Mouse (Mus musculus) intestine, embryonic 16.5 days (tissue): ENCODE measurements at regions not wholly inside any gene's neighbourhood (a gene's known extent, or its start where the extent isn't known, plus 50 kb on each side); places are given as distances from the start of the nearest gene placed in this dataset.

ENCODE experiments used
- ATAC-seq: fragments of 200-750 bp; cut with Nextera tagmentation; 2 replicates; pipeline ENCODE4 v1.8.0; 2017; ENCODE audit warnings: moderate TSS enrichment, moderate library complexity
- H3K27ac ChIP-seq: fragments of 300-500 bp; sonication (generic); 2 replicates; pipeline ENCODE4 v1.5.1; 2014; ENCODE audit warnings: mild to moderate bottlenecking, low read length
- H3K27me3 ChIP-seq: fragments of 300-500 bp; sonication (generic); replicated peaks from 2 replicates; pipeline ENCODE4 v1.6.1; 2014; ENCODE audit warnings: low read length, control low read depth, mixed read lengths; ENCODE audit not compliant: control insufficient read depth, insufficient read depth
- H3K36me3 ChIP-seq: fragments of 300-500 bp; sonication (generic); 2 replicates; pipeline ENCODE4 v1.6.1; 2014; ENCODE audit warnings: low read length, control low read depth; ENCODE audit not compliant: control insufficient read depth, insufficient read depth
- H3K4me1 ChIP-seq: fragments of 300-500 bp; sonication (generic); 2 replicates; pipeline ENCODE4 v1.6.1; 2014; ENCODE audit warnings: low read length, control low read depth, mixed read lengths; ENCODE audit not compliant: control insufficient read depth, insufficient read depth
- H3K4me2 ChIP-seq: fragments of 300-500 bp; sonication (generic); 2 replicates; pipeline ENCODE4 v1.6.1; 2014; ENCODE audit warnings: low read depth, low read length, control low read depth
- H3K4me3 ChIP-seq: fragments of 300-500 bp; sonication (generic); 2 replicates; pipeline ENCODE4 v1.5.1; 2014; ENCODE audit warnings: mild to moderate bottlenecking, low read length
- H3K9ac ChIP-seq: fragments of 300-500 bp; sonication (generic); 2 replicates; pipeline ENCODE4 v1.6.1; 2014; ENCODE audit warnings: low read depth, low read length
- H3K9me3 ChIP-seq: fragments of 300-500 bp; sonication (generic); 2 replicates; pipeline ENCODE4 v1.6.1; 2016; ENCODE audit warnings: low read length, control low read depth; ENCODE audit not compliant: control insufficient read depth
- WGBS: fragments of 180-500 bp; shearing (Covaris S2); extraction: QIAGEN DNeasy Blood & Tissue Kit; methylation state at CpG from one replicate; pipeline ENCODE4 v1.1.7; 2014; 5-methylcytosine and 5-hydroxymethylcytosine counted together

GRCm38 (mm10) chr3:66480718-66481117 lies 184.1 kb upstream of the Veph1 start:
- H3K4me1 ChIP-seq: no peaks in the 10 kb centered on the region
- no peak overlapping the region for H3K4me3 ChIP-seq
- no peaks in the 10 kb centered on the region for H3K9me3 ChIP-seq
- no peaks in the 10 kb centered on the region for H3K36me3 ChIP-seq
- no peak for ATAC-seq
- no peak overlapping the region for H3K9ac ChIP-seq
- H3K4me2 ChIP-seq: no peak overlapping the region
- WGBS: 52% methylated on average over 6 of the region's 6 CpGs
- no peaks in the 10 kb centered on the region for H3K27me3 ChIP-seq
- no peak overlapping the region for H3K27ac ChIP-seq

GRCm38 (mm10) chr3:66479266-66479665 lies 182.6 kb upstream of the Veph1 start:
- no peaks in the 10 kb centered on the region for H3K27me3 ChIP-seq
- H3K4me2 ChIP-seq: no peak overlapping the region
- H3K27ac ChIP-seq: no peak overlapping the region
- 44% methylated on average over 4 of the region's 4 CpGs for WGBS
- H3K4me3 ChIP-seq: no peak overlapping the region
- H3K9ac ChIP-seq: no peak overlapping the region
- H3K4me1 ChIP-seq: no peaks in the 10 kb centered on the region
- ATAC-seq: no peak
- H3K36me3 ChIP-seq: no peaks in the 10 kb centered on the region
- H3K9me3 ChIP-seq: no peaks in the 10 kb centered on the region

GRCm38 (mm10) chr3:66466321-66466720 lies 169.7 kb upstream of the Veph1 start:
- Histone ChIP-seq H3K27ac (no peak overlapping the region), H3K9ac (no peak overlapping the region), H3K27me3 (no peaks in the 10 kb centered on the region), H3K4me2 (no peak overlapping the region), H3K4me3 (no peak overlapping the region), H3K36me3 (no peaks in the 10 kb centered on the region), H3K4me1 (no peaks in the 10 kb centered on the region), H3K9me3 (no peaks in the 10 kb centered on the region)
- no peak for ATAC-seq
- WGBS: 67% methylated on average over 5 of the region's 5 CpGs

GRCm38 (mm10) chr3:66465371-66465770 lies 168.7 kb upstream of the Veph1 start:
- no peaks in the 10 kb centered on the region for H3K36me3 ChIP-seq
- H3K9me3 ChIP-seq: no peaks in the 10 kb centered on the region
- H3K27ac ChIP-seq: no peak overlapping the region
- no peak overlapping the region for H3K4me2 ChIP-seq
- ATAC-seq: no peak
- H3K4me3 ChIP-seq: no peak overlapping the region
- H3K27me3 ChIP-seq: no peaks in the 10 kb centered on the region
- WGBS: 70% methylated on average over 1 of the region's 1 CpGs
- H3K9ac ChIP-seq: no peak overlapping the region
- no peaks in the 10 kb centered on the region for H3K4me1 ChIP-seq

GRCm38 (mm10) chr3:66462341-66462740 lies 165.7 kb upstream of the Veph1 start:
- Histone ChIP-seq H3K4me2 (no peak overlapping the region), H3K4me1 (no peaks in the 10 kb centered on the region), H3K27me3 (no peaks in the 10 kb centered on the region), H3K4me3 (no peak overlapping the region), H3K36me3 (no peaks in the 10 kb centered on the region), H3K9me3 (no peaks in the 10 kb centered on the region), H3K27ac (no peak overlapping the region), H3K9ac (no peak overlapping the region)
- WGBS: 73% methylated on average over 1 of the region's 1 CpGs
- no peak for ATAC-seq

GRCm38 (mm10) chr3:66446274-66447159 lies 149.9 kb upstream of the Veph1 start:
- no peak overlapping the region for H3K9ac ChIP-seq
- WGBS: 86% methylated on average over 10 of the region's 10 CpGs

GRCm38 (mm10) chr3:66433216-66433615 lies 136.6 kb upstream of the Veph1 start:
- Histone ChIP-seq H3K4me3 (no peak overlapping the region), H3K9ac (no peak overlapping the region), H3K9me3 (no peaks in the 10 kb centered on the region), H3K4me2 (no peak overlapping the region), H3K27me3 (no peaks in the 10 kb centered on the region), H3K4me1 (no peaks in the 10 kb centered on the region), H3K27ac (no peak overlapping the region), H3K36me3 (no peaks in the 10 kb centered on the region)
- ATAC-seq: no peak

More at GRCm38 (mm10) chr3:66446274-66447159, 149.9 kb upstream of the Veph1 start:
- H3K36me3 ChIP-seq: no peaks in the 10 kb centered on the region
- H3K9me3 ChIP-seq: no peaks in the 10 kb centered on the region
- no peak for ATAC-seq
- H3K27me3 ChIP-seq: no peaks in the 10 kb centered on the region
- no peak overlapping the region for H3K4me3 ChIP-seq
- H3K4me1 ChIP-seq: no peaks in the 10 kb centered on the region
- H3K4me2 ChIP-seq: no peak overlapping the region
- no peak overlapping the region for H3K27ac ChIP-seq

GRCm38 (mm10) chr3:66430187-66430586 lies 133.6 kb upstream of the Veph1 start:
- Histone ChIP-seq H3K9me3 (no peaks in the 10 kb centered on the region), H3K4me1 (no peaks in the 10 kb centered on the region), H3K36me3 (no peaks in the 10 kb centered on the region), H3K4me2 (no peak overlapping the region), H3K27ac (no peak overlapping the region), H3K27me3 (no peaks in the 10 kb centered on the region), H3K9ac (no peak overlapping the region), H3K4me3 (no peak overlapping the region)
- 87% methylated on average over 3 of the region's 3 CpGs for WGBS
- ATAC-seq: no peak

GRCm38 (mm10) chr3:66422445-66423037 lies 125.9 kb upstream of the Veph1 start:
- Histone ChIP-seq H3K36me3 (no peaks in the 10 kb centered on the region), H3K9ac (no peak overlapping the region), H3K4me3 (no peak overlapping the region), H3K27me3 (no peaks in the 10 kb centered on the region), H3K4me2 (no peak overlapping the region), H3K9me3 (no peaks in the 10 kb centered on the region), H3K4me1 (no peaks in the 10 kb centered on the region), H3K27ac (no peak overlapping the region)
- 51% methylated on average over 6 of the region's 6 CpGs for WGBS
- no peak for ATAC-seq
